Mouse (Mus musculus): ENCODE results near the gene Klhl36.

Klhl36 gene

GRCm38 (mm10) chr8:119881301-119881700 lies 19.2 kb downstream of the Klhl36 start:
- no peak for DNase-seq (ENCODE audit: low read depth in 2 of 2, low spot score in 2 of 2)

GRCm38 (mm10) chr8:119881917-119882316 lies 19.9 kb downstream of the Klhl36 start:
- no peak for DNase-seq (ENCODE audit: low read depth in 2 of 2, low spot score in 2 of 2)

- DNase-seq (ENCODE audit: low read depth in 2 of 2, low spot score in 2 of 2): no peak
These were observed 21.2 kb downstream of the Klhl36 start for GRCm38 (mm10) chr8:119883281-119883680.

GRCm38 (mm10) chr8:119885612-119886011 lies 23.5 kb downstream of the Klhl36 start:
- no peak for DNase-seq (ENCODE audit: low read depth in 2 of 2, low spot score in 2 of 2)

- DNase-seq (ENCODE audit: low read depth in 2 of 2, low spot score in 2 of 2): peak; percentile 16 to 28
These were observed 25.1 kb downstream of the Klhl36 start for GRCm38 (mm10) chr8:119887130-119887529.

GRCm38 (mm10) chr8:119888012-119888411 lies 25.9 kb downstream of the Klhl36 start:
- no peak for DNase-seq (ENCODE audit: low read depth in 2 of 2, low spot score in 2 of 2)

GRCm38 (mm10) chr8:119897069-119897468 lies 35.0 kb downstream of the Klhl36 start:
- no peak for DNase-seq (ENCODE audit: low read depth in 2 of 2, low spot score in 2 of 2)

- peak in 1 of 2 experiments; percentile 21 for DNase-seq (ENCODE audit: low read depth in 2 of 2, low spot score in 2 of 2)
These were observed 35.9 kb downstream of the Klhl36 start for GRCm38 (mm10) chr8:119897933-119898332.

GRCm38 (mm10) chr8:119901349-119901748 lies 39.3 kb downstream of the Klhl36 start:
- no peak for DNase-seq (ENCODE audit: low read depth in 2 of 2, low spot score in 2 of 2)

GRCm38 (mm10) chr8:119901952-119902351 lies 39.9 kb downstream of the Klhl36 start:
- no peak for DNase-seq (ENCODE audit: low read depth in 2 of 2, low spot score in 2 of 2)

GRCm38 (mm10) chr8:119904323-119904911 lies 42.4 kb downstream of the Klhl36 start:
- DNase-seq (ENCODE audit: low read depth in 2 of 2, low spot score in 2 of 2): no peak

- DNase-seq (ENCODE audit: low read depth in 2 of 2, low spot score in 2 of 2): peak in 1 of 2 experiments; percentile 6
These were observed 48.0 kb downstream of the Klhl36 start, which contains the start of gene Usp10 for GRCm38 (mm10) chr8:119909944-119910546. Gene Usp10 (plus strand): TSS chr8:119910360.

GRCm38 (mm10) chr8:119910547-119911257 lies 48.6 kb downstream of the Klhl36 start, which contains the start of gene Gm20388:
Gene Gm20388 (plus strand): TSS chr8:119910841.
- DNase-seq (ENCODE audit: low read depth in 2 of 2, low spot score in 2 of 2): peak; percentile 86 to 93

- DNase-seq (ENCODE audit: low read depth in 2 of 2, low spot score in 2 of 2): no peak
These were observed 49.3 kb downstream of the Klhl36 start for GRCm38 (mm10) chr8:119911258-119911962.

GRCm38 (mm10) chr8:119912643-119913042 lies 50.6 kb downstream of the Klhl36 start:
- no peak for DNase-seq (ENCODE audit: low read depth in 2 of 2, low spot score in 2 of 2)

GRCm38 (mm10) chr8:119913181-119913580 lies 51.1 kb downstream of the Klhl36 start:
- DNase-seq (ENCODE audit: low read depth in 2 of 2, low spot score in 2 of 2): no peak

GRCm38 (mm10) chr8:119914161-119914560 lies 52.1 kb downstream of the Klhl36 start:
- no peak for DNase-seq (ENCODE audit: low read depth in 2 of 2, low spot score in 2 of 2)

- no peak for DNase-seq (ENCODE audit: low read depth in 2 of 2, low spot score in 2 of 2)
These were observed 53.2 kb downstream of the Klhl36 start for GRCm38 (mm10) chr8:119915298-119915697.

GRCm38 (mm10) chr8:119916237-119916892 lies 54.3 kb downstream of the Klhl36 start:
- DNase-seq (ENCODE audit: low read depth in 2 of 2, low spot score in 2 of 2): no peak

GRCm38 (mm10) chr8:119917415-119917814 lies 55.3 kb downstream of the Klhl36 start:
- no peak for DNase-seq (ENCODE audit: low read depth in 2 of 2, low spot score in 2 of 2)

GRCm38 (mm10) chr8:119918155-119918567 lies 56.1 kb downstream of the Klhl36 start:
- DNase-seq (ENCODE audit: low read depth in 2 of 2, low spot score in 2 of 2): no peak

All from CD8-positive naive resting alpha-beta T cell, adult 2 months (primary cell).